Mouse (Mus musculus) CD4-positive, CD25-positive, alpha-beta regulatory T cell, adult 2 months (primary cell): ENCODE measurements around the gene Edn3.

Experiments
- DNase-seq: peaks from one replicate; pipeline ENCODE4 v3.0.0-alpha.2; 2012; ENCODE audit warnings: low read depth, low spot score

The Edn3 gene

GRCm38 (mm10) chr2:174796998-174797397 is 36.6 kb downstream of the Edn3 start:
- peak; percentile 15 for DNase-seq

GRCm38 (mm10) chr2:174797495-174798068 is 37.2 kb downstream of the Edn3 start:
- DNase-seq, result no peak

DNA sequence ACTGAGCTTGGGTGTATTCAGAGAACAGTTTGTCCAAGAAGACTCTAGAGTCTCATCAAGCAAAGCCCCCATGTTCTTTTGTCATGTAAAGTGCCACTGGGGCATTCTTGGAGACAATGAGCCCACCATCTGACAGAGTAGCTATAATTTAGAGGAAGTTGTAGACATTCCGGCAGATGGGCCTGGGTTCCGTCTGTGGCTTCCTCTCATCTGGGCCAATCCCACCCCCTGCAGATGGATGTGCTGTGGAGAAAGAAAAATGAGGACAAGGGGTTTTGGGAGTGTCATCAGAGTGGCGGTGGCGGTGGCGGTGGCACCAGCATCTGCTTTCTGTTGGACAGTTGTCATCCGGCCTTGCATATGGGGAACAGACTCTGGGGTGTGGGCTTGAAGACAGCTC is 42.0 kb downstream of the Edn3 start:
- no peak for DNase-seq

DNA sequence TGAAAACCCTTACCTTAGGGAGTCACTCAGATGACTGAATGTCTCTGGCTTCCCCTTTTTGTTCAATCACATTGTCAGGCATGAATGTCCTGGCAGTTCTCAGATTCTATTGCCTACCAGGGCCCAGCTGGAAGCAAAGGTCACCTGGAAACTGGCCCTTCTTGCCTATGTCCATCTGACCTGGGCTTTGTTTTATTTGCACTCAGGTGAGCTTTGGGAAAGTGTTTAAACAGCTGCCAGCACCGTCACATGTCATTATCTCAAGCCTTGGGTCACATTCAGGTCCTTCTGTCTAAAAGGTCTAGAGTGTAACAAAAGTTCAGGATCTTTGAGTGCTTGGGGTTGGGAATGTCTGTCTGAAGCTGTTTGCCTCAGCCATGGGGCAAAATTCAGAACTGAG is 43.2 kb downstream of the Edn3 start:
- DNase-seq, result no peak

DNA sequence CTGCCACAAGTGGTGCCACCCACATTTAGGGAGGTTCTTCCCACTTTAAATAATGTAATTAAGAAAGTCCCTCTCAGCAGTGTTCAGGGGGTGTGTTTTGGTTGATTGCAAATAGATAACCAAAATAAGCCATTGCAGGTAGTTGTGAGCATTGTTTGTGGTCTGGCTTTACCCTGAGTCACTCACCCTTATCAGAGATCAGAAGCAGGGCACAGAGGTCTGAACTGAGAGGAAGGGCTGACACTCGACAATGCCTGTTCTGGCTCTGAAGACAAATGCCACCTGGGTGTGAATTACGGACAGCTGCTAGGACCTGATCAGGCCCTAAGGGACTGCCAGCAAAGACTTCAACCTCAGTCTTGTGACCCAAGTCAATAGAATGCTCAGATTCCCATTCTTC is 47.5 kb downstream of the Edn3 start:
- DNase-seq, result no peak

- DNase-seq, result no peak
Observed at GRCm38 (mm10) chr2:174809296-174809695, 48.9 kb downstream of the Edn3 start.

- DNase-seq, result no peak
Observed at GRCm38 (mm10) chr2:174813306-174813705, 52.9 kb downstream of the Edn3 start.

GRCm38 (mm10) chr2:174816163-174816562 is 55.7 kb downstream of the Edn3 start:
- DNase-seq, result no peak

GRCm38 (mm10) chr2:174820286-174820685 is 59.9 kb downstream of the Edn3 start:
- no peak for DNase-seq

DNA sequence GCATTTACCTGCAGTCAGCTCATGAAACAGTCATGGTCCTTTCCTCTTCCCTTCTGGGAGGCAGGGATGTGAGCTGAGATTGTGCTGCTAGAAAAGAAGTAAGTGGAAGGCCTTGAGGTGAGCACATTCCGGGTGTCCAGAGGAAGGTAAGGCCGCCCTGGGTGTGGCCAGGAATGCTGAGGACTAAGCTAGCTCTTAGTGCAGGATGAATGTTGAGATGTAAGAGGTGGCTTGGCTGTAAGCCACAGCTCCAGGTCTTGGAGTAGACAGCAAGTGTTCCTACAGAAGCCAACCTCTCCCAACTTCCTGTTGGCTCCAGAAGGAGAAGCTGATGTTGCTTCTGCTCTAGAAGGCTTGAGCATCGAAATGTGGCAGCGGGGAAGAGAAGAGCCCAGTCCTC is 67.4 kb downstream of the Edn3 start:
- DNase-seq, result no peak

DNA sequence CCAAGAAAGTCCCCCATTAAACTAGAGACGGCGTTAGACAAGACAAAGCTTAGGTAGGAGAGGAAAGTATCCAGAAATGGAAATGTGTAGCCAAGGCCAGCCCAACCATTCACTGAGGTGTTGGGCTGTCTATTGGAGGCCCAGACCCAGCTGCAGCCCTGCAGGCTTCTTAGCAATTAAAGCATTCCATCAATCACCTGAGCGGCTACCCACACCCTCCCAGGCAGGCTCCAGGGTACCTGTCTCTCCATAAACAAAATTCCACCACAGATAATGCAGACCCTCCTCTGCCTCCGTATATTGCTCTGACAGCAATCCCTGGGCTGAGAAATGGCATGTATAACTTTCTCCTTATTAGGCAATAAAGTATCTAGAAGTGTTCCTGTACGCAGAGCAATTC is 73.2 kb downstream of the Edn3 start:
- no peak for DNase-seq
